Mouse (Mus musculus) hematopoietic stem cell, adult 5-6 weeks (primary cell): ENCODE measurements around the gene Pigq. TPM values are rescaled to one million over a fixed set of nuclear protein-coding genes. Genes with fewer than 3 reads are reported as not detected.
A peak's percentile ranks its signal among the peaks of the same experiment; 100 is the strongest.

ENCODE experiments used
- ATAC-seq, 2 experiments: fragments of 125-278 bp in 1 of 2; replicated peaks in 1 of 2; 2 replicates each; pipeline ENCODE4 v1.8.0; 2016 to 2017; ENCODE audit warnings: inconsistent platforms in 2 of 2, mild to moderate bottlenecking in 2 of 2, moderate number of reproducible peaks in 2 of 2, low read depth in 1 of 2, moderate TSS enrichment in 1 of 2; ENCODE audit not compliant: low FRiP score in 2 of 2, poor library complexity in 2 of 2, severe bottlenecking in 2 of 2, insufficient read depth in 1 of 2, low TSS enrichment in 1 of 2
- total RNA-seq: library from RNA; stranded (forward); fragments of 172-1452, 232-1000 nt; gene quantifications from 2 replicates; pipeline ENCODE4 v1.2.3, GENCODE M21; 2017

Pigq gene
- total RNA-seq, 1 experiment from 2014 or later = 47.5 TPM

- no peak for ATAC-seq
These were observed 900 bp upstream of the Pigq start for GRCm38 (mm10) chr17:25945517-25946155.

GRCm38 (mm10) chr17:25943769-25944168, 967 bp downstream of the Pigq start:
- ATAC-seq = no peak

GRCm38 (mm10) chr17:25943221-25943620, 1.5 kb downstream of the Pigq start:
- no peak for ATAC-seq

GRCm38 (mm10) chr17:25942597-25943151, 2.1 kb downstream of the Pigq start:
- ATAC-seq = no peak; a peak in 1 of 4 replicates

GRCm38 (mm10) chr17:25941511-25942241, 3.1 kb downstream of the Pigq start:
- ATAC-seq = peak; percentile 61 to 74

- ATAC-seq = no peak
These were observed 10.2 kb downstream of the Pigq start for GRCm38 (mm10) chr17:25934526-25934925.

GRCm38 (mm10) chr17:25925348-25925747, 19.4 kb downstream of the Pigq start:
- no peak for ATAC-seq

- ATAC-seq = no peak
These were observed 22.6 kb downstream of the Pigq start for GRCm38 (mm10) chr17:25922120-25922519.

- ATAC-seq = peak; percentile 94 to 96
These were observed 24.7 kb downstream of the Pigq start for GRCm38 (mm10) chr17:25919786-25920642.

- no peak for ATAC-seq
These were observed 25.5 kb downstream of the Pigq start, which contains the start of gene Rab40c for GRCm38 (mm10) chr17:25919144-25919785. Gene Rab40c (minus strand): TSS chr17:25919727.

- ATAC-seq = no peak
These were observed 26.5 kb downstream of the Pigq start for GRCm38 (mm10) chr17:25918037-25918750.

GRCm38 (mm10) chr17:25916931-25917647, 27.6 kb downstream of the Pigq start:
- no peak for ATAC-seq

GRCm38 (mm10) chr17:25914295-25914694, 30.4 kb downstream of the Pigq start:
- no peak for ATAC-seq

- ATAC-seq = no peak
These were observed 30.9 kb downstream of the Pigq start for GRCm38 (mm10) chr17:25913877-25914275.

GRCm38 (mm10) chr17:25913186-25913876, 31.4 kb downstream of the Pigq start:
- no peak for ATAC-seq

GRCm38 (mm10) chr17:25911816-25912215, 32.9 kb downstream of the Pigq start:
- peak; percentile 56 to 65; a peak in 3 of 4 replicates for ATAC-seq
